Mouse (Mus musculus) urinary bladder, postnatal 25 days (tissue): ENCODE data around the gene Tgfbr2.
A peak's percentile ranks its signal among the peaks of the same experiment; 100 is the strongest.
"Not testable (repeated sequence)": the region's sequence is repeated elsewhere in the genome, so short reads cannot be mapped to it uniquely, and the experiment has no call there.

ENCODE experiments used
- DNase-seq: peaks from one replicate; pipeline ENCODE4 v3.0.0; 2022; ENCODE audit warnings: low spot score

Tgfbr2 gene

GRCm38 (mm10) chr9:116111149-116111970 is 63.8 kb downstream of the Tgfbr2 start:
- no peak for DNase-seq

- DNase-seq, result no peak
Observed at GRCm38 (mm10) chr9:116108729-116109128, 66.4 kb downstream of the Tgfbr2 start.

DNA sequence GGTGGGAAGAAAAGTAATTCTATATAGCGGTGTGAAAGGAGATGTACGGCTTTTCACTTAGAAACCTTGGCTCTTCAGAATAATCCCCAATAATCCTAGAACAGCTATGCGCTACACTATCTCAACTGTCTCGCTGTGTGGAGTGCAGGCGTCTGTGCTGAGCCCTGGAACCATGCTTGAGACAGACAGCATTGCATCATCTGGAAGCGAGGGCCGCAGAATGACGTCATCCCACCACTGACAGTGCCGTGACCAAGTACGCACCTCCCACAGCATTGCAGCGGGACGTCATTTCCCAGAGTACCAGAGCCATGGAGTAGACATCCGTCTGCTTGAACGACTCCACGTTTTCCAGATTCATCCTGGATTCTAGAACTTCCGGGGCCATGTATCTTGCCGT is 70.4 kb downstream of the Tgfbr2 start:
- DNase-seq, result no peak

DNA sequence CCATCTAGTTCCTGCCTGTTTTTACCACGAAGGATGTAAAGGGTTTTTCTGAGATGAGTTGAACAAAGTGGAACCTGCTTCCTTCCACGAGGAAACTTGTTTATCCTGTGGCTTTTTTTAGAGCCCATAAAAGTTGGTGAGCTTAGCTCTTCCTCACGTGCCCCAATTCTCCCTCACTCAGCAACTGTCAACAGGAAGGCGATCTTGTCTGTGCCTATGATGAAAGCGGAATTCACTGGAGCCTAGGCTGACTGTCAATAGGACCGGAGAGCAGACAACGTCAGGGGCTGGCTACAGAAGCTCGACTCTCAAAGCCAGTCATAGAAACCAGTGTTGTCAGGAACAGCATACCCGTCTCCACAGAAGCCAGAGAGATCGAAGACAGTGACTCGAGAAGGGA is 73.3 kb downstream of the Tgfbr2 start:
- no peak for DNase-seq

- DNase-seq, result no peak
Observed at GRCm38 (mm10) chr9:116100015-116100414, 75.1 kb downstream of the Tgfbr2 start.

DNA sequence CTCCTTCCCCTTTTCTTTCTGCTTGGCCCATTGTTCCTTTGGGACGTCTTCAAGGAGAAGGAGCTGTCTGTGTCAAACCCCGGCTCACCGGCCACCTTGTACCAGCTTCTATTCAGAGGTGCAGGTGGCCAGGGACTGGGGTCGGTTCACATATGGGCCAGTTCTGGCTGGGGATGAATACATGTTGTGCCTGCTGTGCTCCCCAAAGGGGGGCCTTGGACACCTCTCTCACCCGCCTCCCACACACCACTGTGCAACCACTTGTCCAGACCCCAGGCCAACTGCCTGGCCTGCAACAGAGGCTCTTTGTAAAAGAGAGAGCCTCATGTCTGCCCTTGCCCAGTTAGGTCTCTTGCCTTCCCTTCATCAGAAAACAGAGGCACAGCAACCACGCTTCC is 75.6 kb downstream of the Tgfbr2 start:
- DNase-seq, result no peak

- peak; percentile 47 for DNase-seq
Observed at GRCm38 (mm10) chr9:116098724-116099595, 76.2 kb downstream of the Tgfbr2 start.

DNA sequence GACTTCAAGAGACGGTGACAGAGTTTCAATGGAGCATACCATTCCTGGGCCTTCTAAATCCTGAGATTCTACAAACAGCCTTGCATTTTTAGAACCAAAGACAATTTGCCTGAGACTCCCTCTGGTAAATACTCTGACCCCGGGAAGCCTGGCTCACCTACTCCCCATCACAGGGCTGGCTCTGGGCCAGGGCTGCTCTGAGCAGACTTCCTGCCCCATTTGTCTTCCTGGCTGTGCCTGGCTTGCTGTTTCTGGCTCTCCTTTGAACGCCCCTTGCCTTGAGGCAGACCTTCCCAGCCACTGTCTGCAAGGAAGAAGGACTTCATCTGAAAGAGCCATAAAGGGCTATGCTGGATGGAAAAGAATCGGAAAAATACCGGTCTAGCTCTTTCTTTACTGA is 83.2 kb downstream of the Tgfbr2 start:
- no peak for DNase-seq

- no peak for DNase-seq
Observed at GRCm38 (mm10) chr9:116091101-116091841, 83.9 kb downstream of the Tgfbr2 start.

DNA sequence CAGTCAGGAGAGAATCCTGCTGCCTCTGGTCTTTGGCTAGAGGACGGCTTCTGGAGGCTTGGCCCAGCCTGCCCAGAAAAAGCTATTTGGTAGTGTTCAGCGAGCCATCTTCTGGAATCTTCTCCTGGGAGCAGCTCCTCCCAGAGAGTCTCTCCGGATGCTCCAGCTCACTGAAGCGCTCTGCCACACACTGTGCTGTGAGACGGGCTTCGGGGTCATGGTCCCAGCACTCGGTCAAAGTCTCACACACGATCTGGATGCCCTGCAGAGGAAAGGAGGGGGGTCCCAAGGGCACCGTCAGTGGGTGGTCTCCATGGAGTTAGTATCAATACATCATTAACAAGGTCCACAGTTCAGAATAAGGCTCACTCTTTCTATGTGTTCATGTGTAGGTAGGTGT is 84.9 kb downstream of the Tgfbr2 start:
- no peak for DNase-seq

DNA sequence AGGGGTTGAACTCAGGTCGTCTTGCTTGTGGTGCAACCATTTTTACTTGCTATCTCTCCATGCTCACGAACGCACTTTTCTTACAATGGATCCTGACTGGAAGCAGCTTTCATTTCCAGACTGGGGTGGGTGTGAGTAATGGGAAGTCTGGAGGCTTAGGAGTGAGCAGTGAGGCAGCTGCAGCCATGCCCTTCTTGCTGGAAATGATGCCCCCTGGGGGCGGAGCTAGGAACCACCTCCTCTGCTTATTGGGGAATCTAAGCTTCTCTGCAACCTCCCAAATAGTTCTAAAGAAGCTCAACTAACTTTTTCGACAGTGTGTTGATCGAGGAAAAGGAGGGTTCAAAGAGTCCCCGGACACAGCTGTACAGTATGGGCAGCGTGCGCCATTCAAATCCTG is 86.2 kb downstream of the Tgfbr2 start:
- no peak for DNase-seq

DNA sequence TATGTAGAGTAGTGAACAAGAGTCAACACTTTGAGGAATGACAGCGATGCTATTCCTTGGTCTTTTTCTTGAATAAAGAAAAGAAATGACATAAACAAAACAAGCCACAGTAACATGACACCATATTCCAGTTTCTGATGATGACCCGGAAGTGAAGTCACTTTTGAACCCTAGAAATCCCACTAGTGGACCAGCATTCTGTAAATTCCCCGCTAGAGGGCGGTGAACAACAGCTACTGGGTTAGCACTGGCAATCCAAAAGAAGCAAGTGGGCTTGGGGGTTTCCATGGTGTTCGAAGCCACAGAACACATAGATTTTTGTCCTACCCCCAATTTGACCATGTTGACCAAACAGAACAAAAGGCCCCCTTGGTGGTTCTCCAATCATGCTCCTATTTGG is 87.3 kb downstream of the Tgfbr2 start:
- peak; percentile 54 for DNase-seq

DNA sequence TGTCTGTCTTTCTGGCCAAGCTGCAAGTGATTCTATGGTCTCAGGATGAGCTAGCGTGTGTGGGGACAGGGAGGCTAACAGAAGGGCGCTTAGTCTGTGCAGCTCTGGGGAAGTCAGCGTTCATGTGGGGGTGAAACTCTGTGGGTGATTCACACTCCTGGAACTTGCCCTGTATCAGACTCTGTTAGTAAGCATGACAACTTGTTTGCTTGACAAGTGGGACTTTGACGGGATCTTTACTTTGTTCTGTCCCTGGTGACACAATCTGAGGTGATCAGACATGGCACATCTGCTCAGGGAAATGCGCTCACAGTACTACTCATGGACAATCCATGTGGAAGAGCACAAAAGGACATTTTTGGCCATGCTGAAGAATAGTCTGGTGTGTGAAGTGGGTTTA is 87.9 kb downstream of the Tgfbr2 start:
- DNase-seq, result no peak

DNA sequence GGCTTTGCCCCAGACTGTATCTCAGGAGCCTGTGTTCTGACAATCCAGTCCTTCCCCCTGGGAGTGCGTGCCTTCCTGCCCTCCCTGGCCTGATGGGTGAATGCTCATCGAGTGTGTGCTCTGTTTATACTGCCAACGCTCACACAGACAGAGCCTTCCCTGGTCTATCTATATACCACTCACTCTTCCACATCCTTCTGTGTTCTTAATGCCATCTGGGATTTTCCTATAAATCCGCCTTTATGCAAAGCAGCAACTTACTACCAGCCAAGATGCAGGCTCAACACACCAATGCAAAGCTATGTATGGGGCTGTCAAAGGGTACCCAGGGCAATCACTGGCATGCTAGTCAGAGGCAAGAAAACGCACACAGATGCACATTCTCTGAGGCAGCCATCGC is 89.2 kb downstream of the Tgfbr2 start:
- no peak for DNase-seq

DNA sequence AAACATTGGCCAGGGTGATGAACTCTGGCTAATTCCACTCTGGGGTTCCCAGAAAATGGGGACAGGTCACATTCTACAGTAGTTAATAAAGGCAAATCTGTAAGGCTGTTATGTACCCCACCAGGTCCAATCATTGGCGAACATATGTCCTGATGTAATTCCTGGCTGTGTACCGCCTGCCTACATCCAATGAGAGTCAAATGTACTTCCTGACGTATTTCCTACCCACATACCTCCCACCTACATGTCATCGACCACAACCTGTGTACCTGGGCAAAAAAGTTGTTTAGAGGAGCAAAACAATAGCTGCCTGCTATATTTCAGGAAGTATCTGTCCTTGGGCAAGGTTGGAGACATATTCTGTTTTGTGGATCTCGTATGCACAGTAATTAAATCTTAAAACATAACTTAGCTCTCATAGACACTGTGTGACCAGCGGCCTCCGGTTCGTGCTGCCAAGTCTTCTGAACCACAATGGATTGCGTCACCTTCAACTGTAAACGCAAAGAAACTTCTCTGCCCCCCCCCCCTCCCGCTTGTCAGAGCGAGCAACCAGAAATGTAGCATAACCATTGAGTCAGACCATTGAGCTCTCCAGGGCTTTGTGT is 90.7 kb downstream of the Tgfbr2 start:
- no peak for DNase-seq

GRCm38 (mm10) chr9:116083726-116084323 is 91.3 kb downstream of the Tgfbr2 start:
- no peak for DNase-seq

DNA sequence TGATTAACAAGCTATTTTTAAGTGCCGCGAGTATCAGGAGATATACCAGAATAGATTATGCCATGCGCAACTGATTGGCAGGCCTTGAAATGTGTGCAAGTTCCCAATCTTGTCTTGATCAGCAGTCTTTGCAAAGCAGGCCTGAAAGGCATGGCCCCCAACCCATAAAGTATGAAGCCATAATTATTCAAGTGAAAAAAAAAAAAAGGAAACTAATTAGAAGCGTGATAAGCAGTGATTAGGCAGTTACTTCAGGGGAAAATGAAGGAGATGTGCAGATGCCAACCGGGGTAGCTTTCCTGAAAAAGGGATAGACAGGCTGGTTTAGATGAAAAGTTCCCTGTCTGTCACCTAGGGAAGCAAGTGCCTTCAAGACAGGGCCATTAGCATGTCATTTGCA is 91.9 kb downstream of the Tgfbr2 start:
- no peak for DNase-seq

DNA sequence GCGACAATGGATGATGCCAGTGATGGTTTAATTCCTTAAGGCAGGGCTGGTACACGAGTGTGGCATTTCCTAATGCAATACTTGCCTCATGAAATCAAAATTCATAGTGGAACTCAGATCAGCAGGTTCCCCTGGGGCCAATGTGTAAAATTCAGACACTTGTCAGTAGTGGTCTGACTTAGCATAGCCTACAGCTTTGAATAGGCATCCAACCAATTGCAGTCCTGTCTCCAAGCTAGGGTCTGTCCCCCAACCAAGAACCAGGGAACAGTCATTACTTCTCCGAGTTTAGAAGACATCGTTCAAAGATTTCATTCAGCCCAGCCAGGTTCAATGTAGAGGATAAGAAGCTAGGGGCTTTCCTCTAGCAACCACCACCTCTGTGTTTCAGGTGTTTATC is 93.4 kb downstream of the Tgfbr2 start:
- no peak for DNase-seq

GRCm38 (mm10) chr9:116077419-116077818 is 97.7 kb downstream of the Tgfbr2 start:
- no peak for DNase-seq

GRCm38 (mm10) chr9:116076946-116077345 is 98.2 kb downstream of the Tgfbr2 start:
- DNase-seq, result no peak

- no peak for DNase-seq
Observed at GRCm38 (mm10) chr9:116076163-116076562, 99.0 kb downstream of the Tgfbr2 start.

- not testable (repeated sequence) for DNase-seq
Observed at GRCm38 (mm10) chr9:116071561-116071960, 103.6 kb downstream of the Tgfbr2 start.
